Mouse (Mus musculus) neural tube, embryonic 15.5 days (tissue): ENCODE results near the gene Lancl1. TPM values are rescaled to one million over a fixed set of nuclear protein-coding genes. Genes with fewer than 3 reads are reported as not detected.

Experiments used
- ATAC-seq: fragments of 200-750 bp; cut with Nextera tagmentation; 2 replicates; pipeline ENCODE4 v1.8.0; 2017; ENCODE audit warnings: mild to moderate bottlenecking, moderate TSS enrichment, moderate library complexity; ENCODE audit not compliant: low FRiP score
- H3K27ac ChIP-seq: fragments of 300-500 bp; sonication (generic); replicated peaks from 2 replicates; pipeline ENCODE4 v1.5.1; 2015; ENCODE audit warnings: mild to moderate bottlenecking, inconsistent platforms
- H3K27me3 ChIP-seq: fragments of 300-500 bp; sonication (generic); replicated peaks from 2 replicates; pipeline ENCODE4 v1.6.1; 2015; ENCODE audit warnings: inconsistent platforms
- H3K36me3 ChIP-seq: fragments of 300-500 bp; sonication (generic); 2 replicates; pipeline ENCODE4 v1.6.1; 2015; ENCODE audit warnings: inconsistent platforms
- H3K4me1 ChIP-seq: fragments of 300-500 bp; sonication (generic); 2 replicates; pipeline ENCODE4 v1.6.1; 2015; ENCODE audit warnings: inconsistent platforms
- H3K4me2 ChIP-seq: fragments of 300-500 bp; sonication (generic); 2 replicates; pipeline ENCODE4 v1.6.1; 2015; ENCODE audit warnings: inconsistent platforms, mild to moderate bottlenecking, moderate library complexity
- H3K4me3 ChIP-seq: fragments of 300-500 bp; sonication (generic); replicated peaks from 2 replicates; pipeline ENCODE4 v1.5.1; 2015; ENCODE audit warnings: mild to moderate bottlenecking, inconsistent platforms
- H3K9ac ChIP-seq: fragments of 300-500 bp; sonication (generic); replicated peaks from 2 replicates; pipeline ENCODE4 v1.6.1; 2015; ENCODE audit warnings: mild to moderate bottlenecking, inconsistent platforms
- H3K9me3 ChIP-seq: fragments of 300-500 bp; sonication (generic); replicated peaks from 2 replicates; pipeline ENCODE4 v1.6.1; 2016; ENCODE audit warnings: inconsistent platforms
- WGBS: fragments of 180-500 bp; shearing (Covaris S2); methylation state at CpG from one replicate; pipeline ENCODE4 v1.1.7; 2015; ENCODE audit warnings: mixed read lengths; 5-methylcytosine and 5-hydroxymethylcytosine counted together
- polyA plus RNA-seq: library from polyadenylated mRNA; unstranded; fragments of >200 nt; fragmentation: Nextera tagmentation; extraction: Ambion mirVana; gene quantifications from 2 replicates; pipeline ENCODE4 v1.2.1, GENCODE M21; 2015

Gene Lancl1
- polyA plus RNA-seq, 1 experiment from 2014 or later = 200 TPM

DNA sequence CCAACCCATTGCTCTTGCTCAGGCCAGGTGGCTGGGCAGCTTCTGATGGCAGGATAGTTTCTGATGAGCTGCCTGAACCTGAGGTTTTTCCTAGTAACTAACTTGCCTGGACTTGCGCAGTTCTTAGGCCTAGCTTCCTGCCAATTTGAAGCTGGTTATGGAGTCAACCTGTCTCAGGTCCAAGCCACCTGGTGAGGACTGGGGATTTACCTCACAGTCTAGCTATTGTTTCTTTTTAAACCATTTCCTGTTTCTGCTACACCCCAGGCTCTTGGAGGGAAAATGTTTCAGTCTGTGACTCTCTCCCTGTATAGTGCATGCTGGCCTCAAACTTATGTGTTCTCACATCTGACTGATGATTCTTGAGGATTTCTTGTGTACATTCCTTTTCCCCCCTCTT is 58.5 kb downstream of the Lancl1 start:
- Histone ChIP-seq H3K4me1 (0 out of 2 replicates have a peak, but pooled peaks cover 3% of the 10 kb centered on the region), H3K9me3 (no peaks in the 10 kb centered on the region), H3K4me3 (no peak overlapping the region), H3K27ac (no peak overlapping the region), H3K27me3 (no peaks in the 10 kb centered on the region), H3K4me2 (no peak overlapping the region), H3K9ac (no peak overlapping the region), H3K36me3 (no peaks in the 10 kb centered on the region)
- ATAC-seq = no peak
- WGBS = 100% methylated on average over 1 of the region's 1 CpGs

DNA sequence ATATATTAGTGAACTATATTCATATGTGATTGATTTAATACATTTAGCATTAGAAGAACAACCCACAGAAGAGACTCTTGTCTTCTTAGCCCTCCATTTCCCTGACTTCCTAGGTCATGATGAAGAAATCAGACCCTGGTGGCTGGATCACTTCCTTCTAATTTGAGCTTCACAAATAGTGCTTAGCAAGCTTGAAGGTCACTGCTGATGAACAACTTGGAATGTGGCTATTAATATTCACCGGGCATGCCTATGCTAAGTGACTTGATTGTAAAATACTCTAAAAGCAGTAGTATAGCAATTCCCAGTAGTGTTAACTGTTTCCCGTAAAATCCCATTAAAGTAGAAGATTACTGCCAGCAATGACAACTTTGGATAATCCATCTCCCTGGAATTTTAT is 63.2 kb downstream of the Lancl1 start:
- Histone ChIP-seq H3K27ac (no peak overlapping the region), H3K36me3 (no peaks in the 10 kb centered on the region), H3K4me3 (no peak overlapping the region), H3K27me3 (no peaks in the 10 kb centered on the region), H3K4me2 (no peak overlapping the region), H3K4me1 (no peaks in the 10 kb centered on the region), H3K9ac (no peak overlapping the region), H3K9me3 (no peaks in the 10 kb centered on the region)
- no peak for ATAC-seq
- 76% methylated on average over 2 of the region's 2 CpGs for WGBS

GRCm38 (mm10) chr1:66964857-66965256 is 73.8 kb downstream of the Lancl1 start:
- 89% methylated on average over 4 of the region's 4 CpGs for WGBS
- no peak overlapping the region for H3K4me3 ChIP-seq
- H3K4me2 ChIP-seq = no peak overlapping the region
- H3K9ac ChIP-seq = no peak overlapping the region
- no peaks in the 10 kb centered on the region for H3K4me1 ChIP-seq
- H3K36me3 ChIP-seq = no peaks in the 10 kb centered on the region
- ATAC-seq = no peak
- no peaks in the 10 kb centered on the region for H3K27me3 ChIP-seq
- no peaks in the 10 kb centered on the region for H3K9me3 ChIP-seq
- no peak overlapping the region for H3K27ac ChIP-seq

GRCm38 (mm10) chr1:66960536-66961243 is 78.0 kb downstream of the Lancl1 start:
- Histone ChIP-seq H3K9me3 (0 out of 2 replicates have a peak, but pooled peaks cover under 1% of the 10 kb centered on the region), H3K27me3 (no peaks in the 10 kb centered on the region), H3K9ac (no peak overlapping the region), H3K27ac (no peak overlapping the region), H3K4me2 (no peak overlapping the region), H3K4me1 (no peaks in the 10 kb centered on the region), H3K4me3 (no peak overlapping the region), H3K36me3 (no peaks in the 10 kb centered on the region)
- WGBS = 45% methylated on average over 8 of the region's 8 CpGs
- no peak for ATAC-seq

GRCm38 (mm10) chr1:66957361-66957760 is 81.3 kb downstream of the Lancl1 start:
- no peak overlapping the region for H3K9ac ChIP-seq
- H3K27ac ChIP-seq = no peak overlapping the region
- no peak overlapping the region for H3K4me2 ChIP-seq
- no peaks in the 10 kb centered on the region for H3K36me3 ChIP-seq
- no peaks in the 10 kb centered on the region for H3K27me3 ChIP-seq
- 94% methylated on average over 3 of the region's 3 CpGs for WGBS
- no peak overlapping the region for H3K4me3 ChIP-seq
- 0 out of 2 replicates have a peak, but pooled peaks cover 3% of the 10 kb centered on the region for H3K9me3 ChIP-seq
- H3K4me1 ChIP-seq = no peaks in the 10 kb centered on the region
- no peak for ATAC-seq

- H3K4me1 ChIP-seq = no peaks in the 10 kb centered on the region
- no peak overlapping the region for H3K4me2 ChIP-seq
- H3K27ac ChIP-seq = no peak overlapping the region
- H3K4me3 ChIP-seq = no peak overlapping the region
- H3K9me3 ChIP-seq = 0 out of 2 replicates have a peak, but pooled peaks cover 3% of the 10 kb centered on the region
- 86% methylated on average over 3 of the region's 3 CpGs for WGBS
- H3K9ac ChIP-seq = no peak overlapping the region
- H3K27me3 ChIP-seq = no peaks in the 10 kb centered on the region
- H3K36me3 ChIP-seq = no peaks in the 10 kb centered on the region
- no peak for ATAC-seq
Observed at GRCm38 (mm10) chr1:66951086-66951485, 87.6 kb downstream of the Lancl1 start.

Other genes starting within 250 kb of the Lancl1 start
- 10.9 and 13.1 TPM in 2 replicates for gene Kansl1l, start 221.3 kb downstream of the Lancl1 start, polyA plus RNA-seq
- gene Acadl, start 175.6 kb downstream of the Lancl1 start, polyA plus RNA-seq = 59.4 and 74.9 TPM in 2 replicates
- gene Myl1, start 93.5 kb downstream of the Lancl1 start, polyA plus RNA-seq = 44.4 and 65.8 TPM in 2 replicates
- gene Cps1, start 84.2 kb upstream of the Lancl1 start, polyA plus RNA-seq = 0.31 and 5.2 TPM in 2 replicates